Mouse (Mus musculus): ENCODE measurements around the gene Ube2n. TPM values are rescaled to one million over a fixed set of nuclear protein-coding genes. Genes with fewer than 3 reads are reported as not detected.

The Ube2n gene
- polyA plus RNA-seq, 1 experiment from 2014 or later: 282 TPM

DNA sequence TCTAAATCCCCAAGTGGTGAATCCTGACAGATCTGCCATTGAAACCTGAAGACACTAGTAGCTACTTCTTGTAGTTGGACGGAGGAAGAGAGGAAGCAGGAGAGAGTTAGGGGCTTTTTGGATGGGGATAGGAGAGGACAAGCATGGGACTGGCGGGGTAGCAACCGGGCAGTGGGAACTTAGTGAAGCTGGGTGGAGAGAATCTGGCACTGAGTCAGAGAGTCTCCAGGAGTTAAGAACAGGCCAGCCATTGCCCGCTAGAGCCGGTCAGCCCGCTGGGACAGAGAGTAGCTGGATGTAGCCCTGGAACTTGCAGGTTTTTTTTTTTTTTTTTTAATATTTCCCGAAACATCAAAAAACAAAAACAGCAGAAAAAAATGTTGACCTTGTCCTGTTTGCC, 18.4 kb downstream of the Ube2n start:
- no peak overlapping the region for H3K4me3 ChIP-seq (ENCODE audit: low read depth, low read length)
- no peak for DNase-seq (ENCODE audit: low spot score)
- no peak overlapping the region for H3K9ac ChIP-seq (ENCODE audit: low read depth, low read length)
- 89% methylated on average over 7 of the region's 7 CpGs for WGBS
- no peaks in the 10 kb centered on the region for H3K27me3 ChIP-seq (replicated peaks; ENCODE audit: control insufficient read depth, insufficient read depth, low read length)
- H3K4me1 ChIP-seq (ENCODE audit: control insufficient read depth, insufficient read depth, low read length): no peaks in the 10 kb centered on the region
- no peak overlapping the region for H3K4me2 ChIP-seq (ENCODE audit: low read depth, low read length)
- ATAC-seq (ENCODE audit: low read depth): no peak
- no peaks in the 10 kb centered on the region for H3K36me3 ChIP-seq (ENCODE audit: control insufficient read depth, insufficient read depth, low read length)
- no peaks in the 10 kb centered on the region for H3K9me3 ChIP-seq (ENCODE audit: control insufficient read depth, low read length)
- H3K27ac ChIP-seq (replicated peaks; ENCODE audit: low read depth, low read length): no peak overlapping the region

- Histone ChIP-seq H3K4me3 (ENCODE audit: low read depth, low read length) (no peak overlapping the region), H3K4me2 (ENCODE audit: low read depth, low read length) (no peak overlapping the region), H3K4me1 (ENCODE audit: control insufficient read depth, insufficient read depth, low read length) (no peaks in the 10 kb centered on the region), H3K27me3 (replicated peaks; ENCODE audit: control insufficient read depth, insufficient read depth, low read length) (no peaks in the 10 kb centered on the region), H3K36me3 (ENCODE audit: control insufficient read depth, insufficient read depth, low read length) (no peaks in the 10 kb centered on the region), H3K9ac (ENCODE audit: low read depth, low read length) (no peak overlapping the region), H3K9me3 (ENCODE audit: control insufficient read depth, low read length) (no peaks in the 10 kb centered on the region), H3K27ac (replicated peaks; ENCODE audit: low read depth, low read length) (no peak overlapping the region)
- ATAC-seq (ENCODE audit: low read depth) (no peak), DNase-seq (ENCODE audit: low spot score) (no peak)
- 92% methylated on average over 8 of the region's 8 CpGs for WGBS
Observed at GRCm38 (mm10) chr10:95535399-95536221, 20.7 kb downstream of the Ube2n start.

GRCm38 (mm10) chr10:95536222-95536541, 21.2 kb downstream of the Ube2n start:
- ATAC-seq (ENCODE audit: low read depth) (no peak), DNase-seq (ENCODE audit: low spot score) (no peak)
- H3K27ac ChIP-seq (replicated peaks; ENCODE audit: low read depth, low read length): no peak overlapping the region
- H3K4me2 ChIP-seq (ENCODE audit: low read depth, low read length): no peak overlapping the region
- H3K9ac ChIP-seq (ENCODE audit: low read depth, low read length): no peak overlapping the region
- H3K4me3 ChIP-seq (ENCODE audit: low read depth, low read length): no peak overlapping the region
- no peaks in the 10 kb centered on the region for H3K9me3 ChIP-seq (ENCODE audit: control insufficient read depth, low read length)
- no peaks in the 10 kb centered on the region for H3K27me3 ChIP-seq (replicated peaks; ENCODE audit: control insufficient read depth, insufficient read depth, low read length)
- H3K4me1 ChIP-seq (ENCODE audit: control insufficient read depth, insufficient read depth, low read length): no peaks in the 10 kb centered on the region
- WGBS: 85% methylated on average over 6 of the region's 6 CpGs
- no peaks in the 10 kb centered on the region for H3K36me3 ChIP-seq (ENCODE audit: control insufficient read depth, insufficient read depth, low read length)

- no peak for DNase-seq (ENCODE audit: low spot score)
- Histone ChIP-seq H3K36me3 (ENCODE audit: control insufficient read depth, insufficient read depth, low read length) (peaks cover 4% of the 10 kb centered on the region), H3K27ac (replicated peaks; ENCODE audit: low read depth, low read length) (no peak overlapping the region), H3K4me3 (ENCODE audit: low read depth, low read length) (no peak overlapping the region), H3K27me3 (replicated peaks; ENCODE audit: control insufficient read depth, insufficient read depth, low read length) (no peaks in the 10 kb centered on the region), H3K4me2 (ENCODE audit: low read depth, low read length) (no peak overlapping the region), H3K9me3 (ENCODE audit: control insufficient read depth, low read length) (no peaks in the 10 kb centered on the region), H3K4me1 (ENCODE audit: control insufficient read depth, insufficient read depth, low read length) (peaks cover 4% of the 10 kb centered on the region; the same call in 1 of the 2 replicates), H3K9ac (ENCODE audit: low read depth, low read length) (no peak overlapping the region)
- WGBS: 85% methylated on average over 3 of the region's 3 CpGs
- no peak for ATAC-seq (ENCODE audit: low read depth)
Observed at GRCm38 (mm10) chr10:95539260-95539659, 24.3 kb downstream of the Ube2n start.

DNA sequence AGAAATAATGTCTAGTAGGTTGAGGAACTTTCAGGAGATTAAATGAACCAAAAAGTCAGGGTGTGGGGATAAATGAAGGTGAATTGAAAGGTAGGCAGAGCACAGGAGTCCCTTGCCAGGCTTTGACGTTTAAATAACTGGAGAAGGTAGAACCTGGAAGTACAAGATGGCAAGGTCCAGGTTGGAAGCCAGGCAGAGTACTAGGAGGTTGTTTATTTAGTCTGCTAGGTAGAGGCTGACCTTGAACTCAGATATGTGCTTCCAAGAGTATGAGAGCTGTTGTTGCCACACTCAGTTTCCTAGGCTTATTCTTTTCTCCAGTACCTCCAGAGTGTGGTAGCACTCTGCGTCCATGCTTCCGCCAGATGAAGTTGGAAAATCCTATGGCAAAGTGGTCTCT, 24.9 kb downstream of the Ube2n start:
- peaks cover 10% of the 10 kb centered on the region for H3K36me3 ChIP-seq (ENCODE audit: control insufficient read depth, insufficient read depth, low read length)
- H3K4me2 ChIP-seq (ENCODE audit: low read depth, low read length): no peak overlapping the region
- H3K9me3 ChIP-seq (ENCODE audit: control insufficient read depth, low read length): no peaks in the 10 kb centered on the region
- no peak overlapping the region for H3K27ac ChIP-seq (replicated peaks; ENCODE audit: low read depth, low read length)
- WGBS: 96% methylated on average over 3 of the region's 3 CpGs
- no peak for DNase-seq (ENCODE audit: low spot score)
- no peaks in the 10 kb centered on the region for H3K27me3 ChIP-seq (replicated peaks; ENCODE audit: control insufficient read depth, insufficient read depth, low read length)
- peaks cover 6% of the 10 kb centered on the region; the same call in 1 of the 2 replicates for H3K4me1 ChIP-seq (ENCODE audit: control insufficient read depth, insufficient read depth, low read length)
- ATAC-seq (ENCODE audit: low read depth): no peak
- no peak overlapping the region for H3K4me3 ChIP-seq (ENCODE audit: low read depth, low read length)
- no peak overlapping the region for H3K9ac ChIP-seq (ENCODE audit: low read depth, low read length)

GRCm38 (mm10) chr10:95542916-95543315, 28.0 kb downstream of the Ube2n start:
- 92% methylated on average over 4 of the region's 4 CpGs for WGBS
- Histone ChIP-seq H3K36me3 (ENCODE audit: control insufficient read depth, insufficient read depth, low read length) (peaks cover 39% of the 10 kb centered on the region), H3K4me1 (ENCODE audit: control insufficient read depth, insufficient read depth, low read length) (peaks cover 10% of the 10 kb centered on the region; the same call in 1 of the 2 replicates), H3K27ac (replicated peaks; ENCODE audit: low read depth, low read length) (no peak overlapping the region), H3K4me2 (ENCODE audit: low read depth, low read length) (no peak overlapping the region), H3K27me3 (replicated peaks; ENCODE audit: control insufficient read depth, insufficient read depth, low read length) (no peaks in the 10 kb centered on the region), H3K4me3 (ENCODE audit: low read depth, low read length) (no peak overlapping the region), H3K9ac (ENCODE audit: low read depth, low read length) (no peak overlapping the region), H3K9me3 (ENCODE audit: control insufficient read depth, low read length) (no peaks in the 10 kb centered on the region)
- ATAC-seq (ENCODE audit: low read depth): no peak
- DNase-seq (ENCODE audit: low spot score): no peak

- DNase-seq (ENCODE audit: low spot score) (no peak), ATAC-seq (ENCODE audit: low read depth) (no peak)
- no peak overlapping the region for H3K4me3 ChIP-seq (ENCODE audit: low read depth, low read length)
- H3K4me2 ChIP-seq (ENCODE audit: low read depth, low read length): no peak overlapping the region
- WGBS: 71% methylated on average over 2 of the region's 2 CpGs
- H3K36me3 ChIP-seq (ENCODE audit: control insufficient read depth, insufficient read depth, low read length): peaks cover 43% of the 10 kb centered on the region
- no peak overlapping the region for H3K9ac ChIP-seq (ENCODE audit: low read depth, low read length)
- H3K9me3 ChIP-seq (ENCODE audit: control insufficient read depth, low read length): no peaks in the 10 kb centered on the region
- H3K27ac ChIP-seq (replicated peaks; ENCODE audit: low read depth, low read length): no peak overlapping the region
- peaks cover 10% of the 10 kb centered on the region; the same call in 1 of the 2 replicates for H3K4me1 ChIP-seq (ENCODE audit: control insufficient read depth, insufficient read depth, low read length)
- H3K27me3 ChIP-seq (replicated peaks; ENCODE audit: control insufficient read depth, insufficient read depth, low read length): no peaks in the 10 kb centered on the region
Observed at GRCm38 (mm10) chr10:95543377-95543776, 28.4 kb downstream of the Ube2n start.

- Histone ChIP-seq H3K4me3 (ENCODE audit: low read depth, low read length) (no peak overlapping the region), H3K27ac (replicated peaks; ENCODE audit: low read depth, low read length) (no peak overlapping the region), H3K4me2 (ENCODE audit: low read depth, low read length) (no peak overlapping the region), H3K36me3 (ENCODE audit: control insufficient read depth, insufficient read depth, low read length) (peaks cover 47% of the 10 kb centered on the region), H3K9me3 (ENCODE audit: control insufficient read depth, low read length) (no peaks in the 10 kb centered on the region), H3K27me3 (replicated peaks; ENCODE audit: control insufficient read depth, insufficient read depth, low read length) (no peaks in the 10 kb centered on the region), H3K9ac (ENCODE audit: low read depth, low read length) (no peak overlapping the region), H3K4me1 (ENCODE audit: control insufficient read depth, insufficient read depth, low read length) (peaks cover 10% of the 10 kb centered on the region; the same call in 1 of the 2 replicates)
- DNase-seq (ENCODE audit: low spot score) (no peak), ATAC-seq (ENCODE audit: low read depth) (no peak)
Observed at GRCm38 (mm10) chr10:95544004-95544403, 29.1 kb downstream of the Ube2n start.

GRCm38 (mm10) chr10:95544651-95545050, 29.7 kb downstream of the Ube2n start:
- no peak overlapping the region for H3K4me3 ChIP-seq (ENCODE audit: low read depth, low read length)
- ATAC-seq (ENCODE audit: low read depth) (no peak), DNase-seq (ENCODE audit: low spot score) (no peak)
- H3K9me3 ChIP-seq (ENCODE audit: control insufficient read depth, low read length): no peaks in the 10 kb centered on the region
- peak overlapping the region; percentile 44 for H3K27ac ChIP-seq (replicated peaks; ENCODE audit: low read depth, low read length)
- 74% methylated on average over 2 of the region's 2 CpGs for WGBS
- H3K9ac ChIP-seq (ENCODE audit: low read depth, low read length): no peak overlapping the region
- peaks cover 53% of the 10 kb centered on the region for H3K36me3 ChIP-seq (ENCODE audit: control insufficient read depth, insufficient read depth, low read length)
- H3K27me3 ChIP-seq (replicated peaks; ENCODE audit: control insufficient read depth, insufficient read depth, low read length): no peaks in the 10 kb centered on the region
- no peak overlapping the region for H3K4me2 ChIP-seq (ENCODE audit: low read depth, low read length)
- H3K4me1 ChIP-seq (ENCODE audit: control insufficient read depth, insufficient read depth, low read length): peaks cover 10% of the 10 kb centered on the region; the same call in 1 of the 2 replicates
